Mouse (Mus musculus) brain, adult 2 months (tissue): Measurements from ENCODE around the gene Rnaseh2b.
A peak's percentile ranks its signal among the peaks of the same experiment; 100 is the strongest.

ENCODE experiments used
- DNase-seq: peaks from one replicate; pipeline ENCODE4 v3.0.0; 2011; ENCODE audit warnings: low read depth, low spot score

Gene Rnaseh2b

GRCm38 (mm10) chr14:62361263-62361980 lies 69.0 kb downstream of the Rnaseh2b start:
- DNase-seq = no peak

DNA sequence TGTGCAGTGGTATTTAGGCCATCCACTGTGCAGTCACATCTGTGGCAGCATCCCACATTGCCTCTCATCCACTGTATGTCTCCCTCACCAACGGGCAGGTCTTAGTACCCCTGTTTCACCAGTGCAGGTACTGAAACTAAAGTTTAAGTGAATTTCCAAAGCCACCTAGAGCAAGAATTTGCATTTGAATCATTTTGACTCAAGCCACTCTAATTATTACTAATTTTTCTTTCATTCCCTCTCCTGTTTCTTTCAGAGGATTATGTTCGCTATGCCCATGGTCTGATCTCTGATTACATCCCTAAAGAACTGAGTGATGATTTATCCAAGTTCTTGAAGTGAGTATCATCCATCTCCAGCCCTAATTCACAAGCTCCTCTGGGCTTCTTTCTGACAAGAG lies 71.4 kb downstream of the Rnaseh2b start:
- no peak for DNase-seq

DNA sequence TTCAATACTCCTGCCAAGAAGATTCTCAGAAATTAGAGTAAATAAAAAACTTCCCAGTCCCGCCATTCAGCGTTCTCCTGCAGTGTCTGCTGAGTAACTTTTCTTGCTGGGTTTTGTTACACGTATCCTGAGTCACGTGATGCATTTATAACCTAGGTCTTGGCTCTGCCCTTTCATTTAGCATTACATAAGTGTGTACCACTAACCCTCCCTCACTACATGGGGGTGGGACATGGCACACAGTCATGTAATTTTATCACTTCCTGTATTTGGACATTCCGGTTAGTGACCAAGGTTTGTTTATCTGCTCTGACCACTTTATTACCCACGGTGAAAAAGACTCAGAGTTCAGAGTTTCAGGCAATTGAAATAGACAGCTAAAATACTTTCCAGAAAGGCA lies 78.4 kb downstream of the Rnaseh2b start:
- no peak for DNase-seq

GRCm38 (mm10) chr14:62374001-62374400 lies 81.6 kb downstream of the Rnaseh2b start:
- DNase-seq = no peak

DNA sequence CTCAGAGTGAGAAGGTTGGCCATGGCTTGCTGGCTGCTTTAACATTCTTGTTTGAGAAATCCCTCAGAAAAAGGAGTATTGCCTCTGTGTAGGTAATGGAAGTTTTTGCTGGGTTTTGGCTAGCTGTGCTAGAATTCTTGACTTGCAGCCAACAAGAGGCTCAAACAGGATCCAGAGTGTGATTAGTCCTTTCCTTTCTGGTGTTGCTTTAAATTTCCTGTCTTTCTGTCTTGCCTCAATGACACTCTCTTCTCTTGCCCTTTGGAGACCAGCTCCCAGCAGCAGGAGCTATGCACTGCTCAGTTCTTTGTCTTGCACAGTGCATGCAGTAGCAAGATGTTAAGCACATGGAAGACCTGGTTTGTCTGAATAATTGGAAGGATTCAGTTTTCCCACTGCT lies 83.3 kb downstream of the Rnaseh2b start:
- DNase-seq = peak; percentile 65

- peak; percentile 56 for DNase-seq
These were observed 83.7 kb downstream of the Rnaseh2b start for GRCm38 (mm10) chr14:62376115-62376514.

DNA sequence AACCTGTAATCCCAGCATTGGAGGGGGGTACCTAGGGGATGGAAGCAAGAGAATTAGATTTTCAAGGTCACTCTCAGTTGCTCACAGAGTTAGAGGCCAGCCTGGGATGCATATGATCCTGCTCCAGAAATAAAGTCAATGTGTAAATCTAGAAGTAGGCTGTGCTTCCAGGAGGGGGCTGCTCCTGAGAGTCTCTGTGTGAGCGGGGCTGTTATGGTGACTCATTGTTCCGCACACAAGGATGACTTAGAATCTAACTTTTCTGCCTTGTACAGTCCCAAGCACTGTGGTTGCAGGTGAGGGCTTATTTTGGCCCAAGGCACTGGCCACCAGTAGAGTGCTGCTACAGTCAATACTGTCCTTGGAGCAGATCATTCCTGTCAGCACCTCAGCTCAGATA lies 87.0 kb downstream of the Rnaseh2b start:
- DNase-seq = no peak

DNA sequence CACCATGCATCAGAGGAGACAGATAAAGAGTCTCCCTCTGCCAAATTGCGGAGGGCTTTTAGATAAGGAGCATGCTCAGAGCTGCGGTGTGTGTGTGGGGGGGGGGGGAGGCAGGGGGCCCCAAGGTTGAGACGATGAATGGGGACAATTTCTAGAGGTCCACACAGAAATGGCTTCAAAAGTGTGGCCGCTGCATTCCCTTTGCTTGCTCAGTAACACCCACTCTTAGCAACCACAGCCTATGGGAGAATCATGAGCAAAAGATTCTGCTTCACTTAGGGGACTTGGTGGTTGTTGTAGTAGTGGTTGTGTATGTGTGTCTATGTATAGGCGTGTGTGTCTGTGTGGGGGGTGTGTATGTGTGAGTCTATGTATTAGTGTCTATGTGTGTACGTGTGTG lies 88.2 kb downstream of the Rnaseh2b start:
- no peak for DNase-seq

- DNase-seq = peak; percentile 23
These were observed 90.7 kb downstream of the Rnaseh2b start for GRCm38 (mm10) chr14:62383109-62383508.

GRCm38 (mm10) chr14:62383786-62384299 lies 91.5 kb downstream of the Rnaseh2b start:
- no peak for DNase-seq

DNA sequence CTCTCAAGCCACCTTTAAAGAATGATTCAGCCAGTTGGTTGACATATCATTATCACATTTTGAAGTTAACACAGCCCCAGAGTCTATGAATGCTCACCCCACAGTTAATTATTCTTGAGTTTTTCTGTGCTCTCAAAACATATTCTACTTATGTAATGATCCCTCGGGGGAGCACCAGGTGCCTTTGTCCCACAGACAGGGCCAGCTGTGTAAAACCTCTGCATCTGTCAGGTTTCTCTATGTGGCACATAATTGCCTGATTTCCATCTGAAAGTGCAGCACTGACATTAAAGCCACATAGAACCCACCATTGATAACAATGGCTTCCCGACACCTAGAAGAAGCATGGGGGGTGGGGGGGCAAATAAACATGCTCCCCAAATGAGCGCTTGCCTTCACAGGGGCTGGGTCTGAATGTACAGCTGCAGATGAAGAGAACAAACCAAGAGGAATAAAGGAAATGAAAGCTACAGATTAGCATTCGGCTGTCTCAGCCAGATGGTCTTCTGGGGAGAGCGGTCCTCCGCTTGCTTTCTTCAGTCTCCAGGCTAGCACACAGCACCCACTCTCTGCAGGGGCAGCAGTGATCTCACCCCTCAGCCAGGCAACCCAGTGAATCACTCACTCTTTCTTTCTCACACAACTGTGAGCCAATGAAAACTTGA lies 96.8 kb downstream of the Rnaseh2b start:
- peak; percentile 89 for DNase-seq

- peak; percentile 95 for DNase-seq
These were observed 97.5 kb downstream of the Rnaseh2b start for GRCm38 (mm10) chr14:62389729-62390536.

- DNase-seq = no peak
These were observed 100.4 kb downstream of the Rnaseh2b start for GRCm38 (mm10) chr14:62392754-62393153.

DNA sequence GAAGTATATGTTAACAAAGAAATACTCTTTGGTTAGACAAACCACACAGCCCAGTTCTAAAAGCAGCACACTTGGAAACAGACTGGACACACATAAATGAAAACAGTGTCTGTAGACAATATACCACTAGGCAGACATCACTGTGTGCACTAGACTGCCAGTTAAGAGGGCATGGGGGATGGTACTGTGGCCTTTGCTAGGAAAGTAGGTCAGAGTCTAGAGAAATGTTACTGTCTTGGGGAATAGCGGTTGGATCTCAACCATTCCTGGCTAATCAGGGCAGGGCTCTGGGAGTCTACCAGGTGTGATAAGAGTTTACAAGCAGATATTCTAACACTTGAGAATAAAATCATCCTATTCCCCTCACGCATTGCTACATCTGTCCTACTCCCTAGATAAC lies 103.0 kb downstream of the Rnaseh2b start:
- DNase-seq = peak; percentile 41

- DNase-seq = peak; percentile 78
These were observed 123.8 kb downstream of the Rnaseh2b start for GRCm38 (mm10) chr14:62416007-62416741.

- DNase-seq = peak; percentile 86
These were observed 124.3 kb downstream of the Rnaseh2b start for GRCm38 (mm10) chr14:62416742-62417134.

DNA sequence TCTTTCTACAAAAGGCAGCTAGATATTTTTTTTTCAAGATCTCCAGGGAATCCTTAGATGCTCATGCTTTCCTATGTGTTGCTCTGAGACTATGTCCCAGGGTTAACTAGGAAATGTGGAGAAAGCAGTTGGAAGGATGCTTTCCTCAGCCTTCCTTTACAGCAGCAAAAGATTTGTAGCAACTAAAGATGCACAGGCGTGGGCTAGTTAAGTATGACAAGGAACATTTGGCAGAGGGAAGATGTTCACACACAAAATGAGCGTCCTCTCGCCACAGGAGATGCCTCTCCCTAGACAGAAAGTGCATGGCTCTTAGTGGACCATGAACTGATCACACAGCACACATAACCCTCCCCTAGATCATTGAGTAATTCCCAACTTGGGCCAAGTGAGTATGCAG lies 125.1 kb downstream of the Rnaseh2b start:
- DNase-seq = peak; percentile 55

DNA sequence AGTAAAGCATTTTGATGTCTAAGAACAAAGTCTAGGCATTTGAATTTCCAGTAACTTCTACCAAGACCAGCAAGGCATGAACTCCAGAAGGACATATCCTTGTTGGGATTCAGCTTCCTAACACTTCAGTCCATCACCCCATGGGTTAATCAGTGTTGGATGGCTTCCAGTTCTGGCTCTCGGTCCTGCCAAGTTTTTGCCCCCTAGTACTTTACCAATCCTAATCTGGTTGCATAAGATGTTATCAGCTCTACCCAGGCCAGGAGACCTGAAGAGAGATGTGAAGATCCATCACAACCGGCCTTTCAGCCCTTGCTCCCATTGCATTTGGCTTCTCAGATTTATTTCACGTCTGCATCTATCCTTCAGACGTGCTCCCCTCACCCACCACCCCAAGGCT lies 129.9 kb downstream of the Rnaseh2b start:
- no peak for DNase-seq
